Mouse (Mus musculus): Measurements from ENCODE around the gene Tssk1.

GRCm38 (mm10) chr16:17911052-17911595, 17.1 kb downstream of the Tssk1 start, which contains the start of gene Ess2:
- TF ChIP-seq GATA1 (IDR thresholded peaks at IDR 0.05; ENCODE audit: borderline replicate concordance, low read length) (no peak), FLI1 (IDR thresholded peaks at IDR 0.05; ENCODE audit: low read length) (no peak)

Measured in megakaryocyte, embryonic 14.5 days (primary cell).